Mouse (Mus musculus) limb, embryonic 10.5 days (tissue): ENCODE results near the gene Il17rd. TPM values are rescaled to one million over a fixed set of nuclear protein-coding genes. Genes with fewer than 3 reads are reported as not detected.

Experiments used
- DNase-seq: peaks from one replicate; pipeline ENCODE4 v3.0.0-alpha.2; 2017; ENCODE audit warnings: low spot score
- H3K27ac ChIP-seq: fragments of 300-500 bp; sonication (generic); 2 replicates; pipeline ENCODE4 v1.5.1; 2016; ENCODE audit warnings: mild to moderate bottlenecking
- H3K27me3 ChIP-seq: fragments of 300-500 bp; sonication (generic); 2 replicates; pipeline ENCODE4 v1.6.1; 2016; ENCODE audit warnings: low read depth, mild to moderate bottlenecking; ENCODE audit not compliant: poor library complexity, severe bottlenecking
- H3K36me3 ChIP-seq: fragments of 300-500 bp; sonication (generic); 2 replicates; pipeline ENCODE4 v1.6.1; 2016; ENCODE audit warnings: mild to moderate bottlenecking, moderate library complexity
- H3K4me1 ChIP-seq: fragments of 300-500 bp; sonication (generic); 2 replicates; pipeline ENCODE4 v1.6.1; 2016
- H3K4me3 ChIP-seq: fragments of 300-500 bp; sonication (generic); 2 replicates; pipeline ENCODE4 v1.5.1; 2016; ENCODE audit warnings: mild to moderate bottlenecking, moderate library complexity
- H3K9me3 ChIP-seq: fragments of 300-500 bp; sonication (generic); replicated peaks from 2 replicates; pipeline ENCODE4 v1.6.1; 2016; ENCODE audit warnings: mild to moderate bottlenecking
- WGBS: fragments of 180-500 bp; shearing (Covaris S2); methylation state at CpG from one replicate; pipeline ENCODE4 v1.1.7; 2016; 5-methylcytosine and 5-hydroxymethylcytosine counted together
- polyA plus RNA-seq: library from polyadenylated mRNA; unstranded; fragments of >200 nt; fragmentation: Nextera tagmentation; extraction: Ambion mirVana; gene quantifications from 2 replicates; pipeline ENCODE4 v1.2.1, GENCODE M21; 2016

The Il17rd gene
- polyA plus RNA-seq, 1 experiment from 2014 or later = 17.4 TPM

DNA sequence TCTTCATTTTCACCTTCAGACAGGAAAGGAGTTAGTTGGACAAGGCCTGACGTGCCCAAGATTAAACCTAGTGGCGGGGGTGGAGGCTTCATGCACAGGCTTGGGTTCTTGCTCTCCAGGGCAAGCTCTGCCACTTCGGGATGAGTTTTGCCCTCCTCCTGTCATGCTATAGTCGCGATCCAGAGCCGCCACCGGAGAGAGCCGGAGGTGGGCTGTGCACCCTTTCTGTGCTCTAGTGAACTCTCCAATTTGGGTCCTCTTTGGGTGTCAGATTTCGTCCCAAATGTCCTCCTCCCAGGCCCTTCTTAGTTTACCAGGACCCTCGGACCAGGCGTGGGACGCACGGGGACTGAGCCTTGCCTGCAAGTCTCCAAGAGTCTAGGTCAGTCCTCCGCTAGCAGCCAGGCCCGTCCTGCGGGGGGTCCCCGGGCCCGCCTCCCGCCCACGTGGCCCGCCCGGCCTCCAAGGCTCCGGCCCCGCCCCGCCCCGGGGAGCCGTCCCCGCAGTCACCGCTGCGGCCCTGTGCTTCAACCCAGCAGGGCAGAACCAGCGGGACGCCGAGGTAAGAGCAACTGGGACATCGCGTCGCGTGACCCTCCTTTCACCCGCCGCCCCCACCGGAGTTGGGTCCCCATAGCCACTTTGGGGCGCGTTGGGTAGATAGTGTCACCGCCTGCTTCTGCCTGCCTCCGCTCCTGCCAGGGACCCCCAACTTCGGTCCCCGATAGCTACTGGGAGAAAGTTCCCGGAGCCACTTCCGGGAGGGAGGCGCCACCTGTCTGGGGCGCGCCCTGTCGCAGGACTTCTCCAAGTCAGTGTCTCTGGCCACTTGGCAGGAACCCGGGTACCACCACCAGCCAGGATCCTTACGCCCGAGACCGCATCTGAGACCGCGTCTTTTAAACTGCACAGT, 75.9 kb downstream of the Il17rd start, which contains the start of gene Arhgef3:
Gene Arhgef3 (plus strand): TSS at position 538 of the 913 bp plus-strand sequence.
- Histone ChIP-seq H3K4me3 (peak within 1 kb of the TSS; percentile 62), H3K4me1 (peaks cover 14% of the 10 kb centered on the region), H3K27me3 (peaks cover 55% of the 10 kb centered on the region), H3K36me3 (no peaks in the 10 kb centered on the region), H3K27ac (peak within 1 kb of the TSS; percentile 70), H3K9me3 (no peaks in the 10 kb centered on the region)
- WGBS = under 1% methylated on average over 58 of the region's 58 CpGs
- peak; percentile 77 for DNase-seq

GRCm38 (mm10) chr14:27115275-27115660, 76.5 kb downstream of the Il17rd start:
- Histone ChIP-seq H3K36me3 (no peaks in the 10 kb centered on the region), H3K4me1 (peaks cover 14% of the 10 kb centered on the region), H3K27ac (no peak overlapping the region), H3K27me3 (peaks cover 55% of the 10 kb centered on the region), H3K4me3 (peak overlapping the region; percentile 62), H3K9me3 (no peaks in the 10 kb centered on the region)
- WGBS = 19% methylated on average over 11 of the region's 11 CpGs
- no peak for DNase-seq

DNA sequence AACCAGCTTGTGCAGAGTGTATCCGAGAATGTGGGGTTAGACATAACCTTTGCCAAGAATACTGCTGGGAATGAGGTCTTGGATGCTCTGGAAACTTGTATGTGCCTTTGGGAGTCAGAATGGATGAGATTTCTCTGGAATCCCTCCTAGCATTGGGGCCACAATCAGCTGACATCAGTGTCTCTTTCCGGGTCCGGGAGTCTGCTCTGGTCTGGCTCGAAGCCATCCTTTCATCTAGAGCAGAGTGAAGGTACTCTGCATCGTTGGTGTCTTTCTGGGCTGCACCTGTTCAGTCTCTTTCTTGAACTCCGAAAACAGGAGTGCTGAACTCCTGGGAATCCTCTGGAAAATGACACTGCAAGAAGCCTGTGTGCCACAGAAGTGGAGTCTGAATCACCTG, 77.2 kb downstream of the Il17rd start:
- Histone ChIP-seq H3K4me1 (peaks cover 14% of the 10 kb centered on the region), H3K36me3 (no peaks in the 10 kb centered on the region), H3K9me3 (no peaks in the 10 kb centered on the region), H3K4me3 (no peak overlapping the region), H3K27me3 (peaks cover 55% of the 10 kb centered on the region), H3K27ac (no peak overlapping the region)
- 76% methylated on average over 6 of the region's 6 CpGs for WGBS
- DNase-seq = no peak

- Histone ChIP-seq H3K27me3 (peaks cover 55% of the 10 kb centered on the region), H3K9me3 (no peaks in the 10 kb centered on the region), H3K27ac (no peak overlapping the region), H3K4me1 (peaks cover 14% of the 10 kb centered on the region), H3K36me3 (no peaks in the 10 kb centered on the region), H3K4me3 (no peak overlapping the region)
- DNase-seq = no peak
- 87% methylated on average over 4 of the region's 4 CpGs for WGBS
Observed at GRCm38 (mm10) chr14:27116577-27117165, 77.9 kb downstream of the Il17rd start.

GRCm38 (mm10) chr14:27118546-27118945, 79.8 kb downstream of the Il17rd start:
- no peaks in the 10 kb centered on the region for H3K9me3 ChIP-seq
- H3K27ac ChIP-seq = no peak overlapping the region
- H3K4me1 ChIP-seq = peaks cover 23% of the 10 kb centered on the region
- peaks cover 52% of the 10 kb centered on the region for H3K27me3 ChIP-seq
- DNase-seq = no peak
- WGBS = 72% methylated on average over 5 of the region's 5 CpGs
- no peaks in the 10 kb centered on the region for H3K36me3 ChIP-seq
- H3K4me3 ChIP-seq = no peak overlapping the region

DNA sequence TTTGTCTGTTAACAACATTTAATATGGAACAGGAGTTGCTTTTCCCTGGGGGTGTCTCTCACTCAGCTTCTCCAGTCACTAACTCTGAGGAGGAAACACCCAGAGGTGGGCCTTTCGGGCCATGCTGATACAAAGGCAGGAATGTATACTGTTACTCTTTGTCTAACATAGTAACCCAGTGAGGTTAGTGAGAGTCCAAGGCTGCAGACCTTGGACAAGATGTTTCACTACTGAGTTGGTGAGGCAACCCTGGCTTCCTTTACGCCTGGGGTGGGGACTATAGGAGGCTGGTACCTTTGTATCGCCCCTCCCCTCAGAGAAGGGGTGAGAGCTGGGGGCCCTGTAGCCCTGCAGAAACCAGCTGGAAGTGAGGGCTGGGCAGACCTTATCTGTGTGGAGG, 83.9 kb downstream of the Il17rd start:
- no peak overlapping the region for H3K4me3 ChIP-seq
- H3K36me3 ChIP-seq = no peaks in the 10 kb centered on the region
- WGBS = 86% methylated on average over 3 of the region's 3 CpGs
- peaks cover 9% of the 10 kb centered on the region; the same call in 1 of the 2 replicates for H3K4me1 ChIP-seq
- no peak for DNase-seq
- peaks cover 14% of the 10 kb centered on the region; the same call in 1 of the 2 replicates for H3K27me3 ChIP-seq
- H3K9me3 ChIP-seq = no peaks in the 10 kb centered on the region
- no peak overlapping the region for H3K27ac ChIP-seq

DNA sequence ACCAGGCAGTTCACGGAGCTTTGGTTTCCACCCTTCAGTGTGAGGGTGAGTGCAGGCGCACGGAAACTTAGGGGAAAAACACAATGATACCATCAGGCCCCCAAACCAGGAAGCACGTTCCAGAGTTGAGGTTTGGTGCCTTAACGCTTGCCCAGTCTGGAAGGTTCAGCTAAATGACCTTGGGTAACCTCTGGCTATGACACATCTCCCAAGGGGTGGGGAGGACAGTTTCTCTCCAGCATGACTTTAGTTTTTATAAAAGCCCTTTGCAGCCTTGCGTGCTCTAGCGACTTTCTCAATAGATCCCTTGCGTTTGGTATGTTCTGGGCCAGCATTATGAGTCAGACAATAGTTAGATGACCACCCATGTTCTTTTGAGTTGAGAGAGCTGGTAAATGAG, 84.8 kb downstream of the Il17rd start:
- Histone ChIP-seq H3K4me1 (peaks cover 9% of the 10 kb centered on the region; the same call in 1 of the 2 replicates), H3K27ac (no peak overlapping the region), H3K4me3 (no peak overlapping the region), H3K36me3 (no peaks in the 10 kb centered on the region), H3K27me3 (0 out of 2 replicates have a peak, but pooled peaks cover 6% of the 10 kb centered on the region), H3K9me3 (no peaks in the 10 kb centered on the region)
- no peak for DNase-seq
- 76% methylated on average over 8 of the region's 8 CpGs for WGBS

DNA sequence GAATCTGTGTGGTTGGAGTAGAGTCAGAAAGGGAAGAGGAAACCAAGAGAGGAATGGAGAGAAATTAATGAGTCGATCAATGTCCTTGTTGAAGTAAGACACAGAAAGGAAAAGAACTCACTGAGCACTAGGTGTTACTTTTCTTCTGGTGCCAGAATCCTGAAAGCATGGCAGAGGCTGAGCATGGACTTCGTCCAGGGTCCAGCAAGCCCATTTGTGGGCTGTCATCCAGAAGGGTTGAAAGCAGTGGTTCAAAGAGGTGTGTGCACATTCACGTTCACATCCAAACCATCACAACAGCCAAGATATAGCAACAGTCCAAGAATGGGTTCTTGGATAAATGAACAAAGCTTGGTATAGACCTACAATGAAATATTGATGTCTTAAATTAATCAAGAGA, 91.3 kb downstream of the Il17rd start:
- WGBS = 94% methylated on average over 3 of the region's 3 CpGs
- no peaks in the 10 kb centered on the region for H3K27me3 ChIP-seq
- no peak overlapping the region for H3K27ac ChIP-seq
- no peaks in the 10 kb centered on the region for H3K9me3 ChIP-seq
- H3K4me1 ChIP-seq = 0 out of 2 replicates have a peak, but pooled peaks cover 3% of the 10 kb centered on the region
- DNase-seq = no peak
- H3K4me3 ChIP-seq = no peak overlapping the region
- H3K36me3 ChIP-seq = no peaks in the 10 kb centered on the region

DNA sequence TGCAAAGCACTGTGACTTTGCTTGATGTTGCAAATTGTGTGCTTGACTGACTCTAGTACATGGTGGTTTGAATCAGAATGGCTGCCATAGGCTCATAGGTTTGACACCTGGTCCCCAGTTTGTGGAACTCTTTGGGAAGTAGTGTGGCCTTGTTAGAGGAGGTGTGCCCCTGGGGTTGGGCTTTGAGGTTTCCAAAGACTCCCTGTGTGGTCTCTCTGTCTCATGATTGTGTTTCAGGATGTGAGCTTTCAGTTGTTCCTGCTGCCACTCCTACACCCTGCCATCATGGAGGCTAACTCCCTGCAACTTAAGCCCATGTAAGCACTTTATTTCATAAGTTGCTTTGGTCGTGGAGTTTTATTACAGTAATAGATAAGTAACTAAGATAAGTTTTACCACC, 91.9 kb downstream of the Il17rd start:
- no peak overlapping the region for H3K4me3 ChIP-seq
- no peaks in the 10 kb centered on the region for H3K36me3 ChIP-seq
- H3K4me1 ChIP-seq = 0 out of 2 replicates have a peak, but pooled peaks cover 3% of the 10 kb centered on the region
- no peak overlapping the region for H3K27ac ChIP-seq
- 82% methylated on average over 1 of the region's 1 CpGs for WGBS
- no peaks in the 10 kb centered on the region for H3K27me3 ChIP-seq
- DNase-seq = no peak
- no peaks in the 10 kb centered on the region for H3K9me3 ChIP-seq

GRCm38 (mm10) chr14:27131521-27131920, 92.8 kb downstream of the Il17rd start:
- H3K4me1 ChIP-seq = 0 out of 2 replicates have a peak, but pooled peaks cover 3% of the 10 kb centered on the region
- DNase-seq = no peak
- no peaks in the 10 kb centered on the region for H3K36me3 ChIP-seq
- no peaks in the 10 kb centered on the region for H3K27me3 ChIP-seq
- no peak overlapping the region for H3K27ac ChIP-seq
- H3K4me3 ChIP-seq = no peak overlapping the region
- no peaks in the 10 kb centered on the region for H3K9me3 ChIP-seq
- WGBS = 86% methylated on average over 1 of the region's 1 CpGs

DNA sequence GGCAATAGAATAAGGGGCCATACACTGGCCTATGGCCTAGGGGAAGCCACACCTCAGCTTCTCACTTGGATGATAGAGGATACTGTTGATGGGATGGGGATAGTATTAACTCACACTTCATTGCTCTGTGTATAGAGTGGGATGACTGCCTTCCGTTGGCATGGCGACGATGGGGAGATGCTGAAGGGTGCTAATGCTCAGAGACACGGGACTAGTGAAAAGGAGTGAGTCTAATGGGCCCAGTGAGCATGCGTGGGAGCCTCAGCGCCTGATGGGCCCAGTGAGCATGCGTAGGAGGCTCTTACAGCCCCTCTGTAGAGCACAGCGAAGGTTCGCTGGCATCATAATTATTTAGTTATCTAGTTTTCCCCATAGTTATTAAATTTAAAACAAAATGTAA, 100.2 kb downstream of the Il17rd start:
- H3K27me3 ChIP-seq = no peaks in the 10 kb centered on the region
- WGBS = 91% methylated on average over 9 of the region's 9 CpGs
- no peaks in the 10 kb centered on the region for H3K9me3 ChIP-seq
- H3K4me1 ChIP-seq = peaks cover 15% of the 10 kb centered on the region
- no peak overlapping the region for H3K27ac ChIP-seq
- no peak for DNase-seq
- H3K4me3 ChIP-seq = no peak overlapping the region
- H3K36me3 ChIP-seq = no peaks in the 10 kb centered on the region

GRCm38 (mm10) chr14:27139968-27140367, 101.2 kb downstream of the Il17rd start:
- WGBS = 93% methylated on average over 3 of the region's 3 CpGs
- Histone ChIP-seq H3K4me3 (no peak overlapping the region), H3K27ac (0 out of 2 replicates have a peak overlapping the region, but pooled peaks have one; percentile 34), H3K36me3 (no peaks in the 10 kb centered on the region), H3K4me1 (peaks cover 21% of the 10 kb centered on the region), H3K9me3 (no peaks in the 10 kb centered on the region), H3K27me3 (no peaks in the 10 kb centered on the region)
- no peak for DNase-seq

DNA sequence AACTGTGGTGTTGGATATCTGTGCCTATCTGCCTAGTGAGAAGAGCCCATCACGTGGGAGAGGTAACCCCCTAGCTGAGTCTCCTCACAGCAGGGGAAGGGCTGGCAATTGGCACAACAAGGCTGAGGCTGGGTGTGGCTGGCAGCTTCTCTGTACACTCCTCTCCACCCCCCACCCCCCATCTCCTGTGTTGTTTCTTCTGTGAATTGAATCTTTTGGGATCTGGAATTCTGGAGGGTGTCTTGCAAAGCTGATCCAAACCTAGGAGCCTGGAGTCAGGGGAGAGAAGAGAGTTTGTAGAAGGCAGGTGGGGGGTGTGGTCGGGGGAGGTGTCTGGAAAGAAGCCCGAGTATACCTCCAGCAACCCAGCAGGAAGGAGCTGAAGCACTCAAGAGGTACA, 102.7 kb downstream of the Il17rd start:
- no peak for DNase-seq
- Histone ChIP-seq H3K27ac (no peak overlapping the region), H3K4me3 (no peak overlapping the region), H3K36me3 (no peaks in the 10 kb centered on the region), H3K4me1 (peaks cover 28% of the 10 kb centered on the region), H3K9me3 (no peaks in the 10 kb centered on the region), H3K27me3 (no peaks in the 10 kb centered on the region)
- WGBS = 17% methylated on average over 3 of the region's 3 CpGs
